Mouse (Mus musculus) liver, postnatal 0 days (tissue): Measurements from ENCODE around the gene Pqlc2.

Source experiments
- CTCF ChIP-seq: sonication (generic); IDR thresholded peaks from 2 replicates; pipeline ENCODE4 v1.5.1; 2016; ENCODE audit warnings: antibody characterized with exemption, low read depth
- EP300 ChIP-seq: IDR thresholded peaks from 2 replicates; pipeline ENCODE4 v1.6.1; 2016; ENCODE audit warnings: antibody characterized with exemption, low read depth, mild to moderate bottlenecking

- TF ChIP-seq CTCF (no peak), EP300 (no peak)
These were observed 24.3 kb upstream of the Pqlc2 start for GRCm38 (mm10) chr4:139334631-139335295.
